Mouse (Mus musculus): ENCODE data around the gene Capn11.

DNA sequence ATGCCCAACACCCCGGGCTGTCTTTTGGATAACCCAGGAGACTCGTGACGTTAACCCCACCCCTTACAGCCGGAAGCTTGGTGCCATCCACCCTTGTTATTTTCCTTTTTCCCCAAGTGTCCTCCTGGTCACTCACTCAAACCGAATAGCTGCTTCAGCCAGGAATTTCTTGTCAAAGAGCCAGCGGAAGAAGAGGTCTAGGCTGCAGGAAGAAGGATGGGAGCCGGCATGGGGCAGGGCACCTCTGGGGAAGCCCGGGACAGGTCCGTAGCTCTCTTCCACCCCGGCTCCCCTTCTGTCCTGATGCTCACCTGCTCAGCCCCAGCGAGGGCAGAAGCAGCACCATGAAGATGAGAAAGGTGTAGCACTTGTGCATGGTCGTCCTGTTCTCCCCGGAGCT is 5.5 kb upstream of the Capn11 start:
- TF ChIP-seq EP300 (IDR thresholded peaks at IDR 0.05; ENCODE audit: low read depth) (no peak), CTCF (IDR thresholded peaks at IDR 0.05; ENCODE audit: low read depth) (no peak)
